Mouse (Mus musculus): ENCODE data around the gene Sucla2. TPM values are rescaled to one million over a fixed set of nuclear protein-coding genes. Genes with fewer than 3 reads are reported as not detected.
"Not testable (repeated sequence)": the region's sequence is repeated elsewhere in the genome, so short reads cannot be mapped to it uniquely, and the experiment has no call there.

The Sucla2 gene
- total and polyA plus RNA-seq, 3 experiments: 51.9 to 98.4 (median 60.3) TPM

- TF ChIP-seq CTCF (conservative IDR thresholded peaks at IDR 0.05 in 1 of 2, IDR thresholded peaks at IDR 0.05 in 1 of 2; ENCODE audit: low read depth in 2 of 2, low read length in 2 of 2) (no peak), HCFC1 (IDR thresholded peaks at IDR 0.05; ENCODE audit: low read depth, low read length) (peak; percentile 69), MAX (IDR thresholded peaks at IDR 0.05; ENCODE audit: low read length) (no peak)
Measured at GRCm38 (mm10) chr14:73552341-73553121, 27.4 kb downstream of the Sucla2 start (continued).

- no peak for DNase-seq (ENCODE audit: extremely low read depth)
- Histone ChIP-seq H3K9me3 (replicated peaks; ENCODE audit: low read length) (no peaks in the 10 kb centered on the region), H3K36me3 (replicated peaks in 1 of 2; ENCODE audit: control insufficient read depth in 1 of 2, insufficient read depth in 1 of 2, low read length in 1 of 2) (peaks cover 4 to 22% of the 10 kb centered on the region in 2 experiments)
Measured at GRCm38 (mm10) chr14:73553122-73553696, 28.1 kb downstream of the Sucla2 start.

GRCm38 (mm10) chr14:73569831-73570230, 44.7 kb downstream of the Sucla2 start:
- H3K27ac ChIP-seq (ENCODE audit: insufficient read depth, low read depth); dilution Hi-C loops (cut with MboI; ENCODE audit: extremely low pct_ligation_motif_present, extremely low pct_unique_long_range_greater_than_20kb, low sequenced_read_pairs); H3K9me3 ChIP-seq (replicated peaks; ENCODE audit: low read length); DNase-seq (ENCODE audit: extremely low read depth); H3K79me2 ChIP-seq (replicated peaks; ENCODE audit: control insufficient read depth, extremely low read depth, insufficient read depth, poor library complexity, severe bottlenecking); H3K9ac ChIP-seq (ENCODE audit: insufficient read depth, low read depth); H3K4me3 ChIP-seq (replicated peaks in 1 of 3; ENCODE audit: low read depth in 2 of 3, low read length in 2 of 3, poor library complexity in 1 of 3); H3K27me3 ChIP-seq (replicated peaks); in situ Hi-C loops (cut with MboI; ENCODE audit: low pct_ligation_motif_present, low pct_unique_long_range_greater_than_20kb, low sequenced_read_pairs); H3K4me1 ChIP-seq (ENCODE audit: control insufficient read depth in 1 of 2, insufficient read depth in 2 of 2); H3K4me2 ChIP-seq (ENCODE audit: insufficient read depth, low read depth, poor library complexity, severe bottlenecking): not testable (repeated sequence)
- peak; percentile 8; the same call in 1 of the 2 replicates for TF ChIP-seq RAD21 (IDR thresholded peaks at IDR 0.05; ENCODE audit: low read depth, low read length)
- H3K36me3 ChIP-seq (replicated peaks in 1 of 2; ENCODE audit: control insufficient read depth in 1 of 2, insufficient read depth in 1 of 2, low read length in 1 of 2): peaks cover 13 to 49% of the 10 kb centered on the region in 2 experiments

More at GRCm38 (mm10) chr14:73553122-73553696, 28.1 kb downstream of the Sucla2 start:
- in situ Hi-C loops (cut with MboI; ENCODE audit: low pct_ligation_motif_present, low pct_unique_long_range_greater_than_20kb, low sequenced_read_pairs) (no loop called here), dilution Hi-C loops (cut with MboI; ENCODE audit: extremely low pct_ligation_motif_present, extremely low pct_unique_long_range_greater_than_20kb, low sequenced_read_pairs) (no loop called here)
- Histone ChIP-seq H3K4me1 (ENCODE audit: control insufficient read depth in 1 of 2, insufficient read depth in 2 of 2) (peaks cover 0 to 26% of the 10 kb centered on the region in 2 experiments; a peak in 2 of 4 replicates), H3K79me2 (replicated peaks; ENCODE audit: control insufficient read depth, extremely low read depth, insufficient read depth, poor library complexity, severe bottlenecking) (no peaks in the 10 kb centered on the region), H3K4me2 (ENCODE audit: insufficient read depth, low read depth, poor library complexity, severe bottlenecking) (peak overlapping the region; percentile 90), H3K27ac (ENCODE audit: insufficient read depth, low read depth) (no peak overlapping the region), H3K9ac (ENCODE audit: insufficient read depth, low read depth) (peak overlapping the region; percentile 88), H3K27me3 (replicated peaks) (no peaks in the 10 kb centered on the region), H3K4me3 (replicated peaks in 1 of 3; ENCODE audit: low read depth in 2 of 3, low read length in 2 of 3, poor library complexity in 1 of 3) (peak overlapping the region; percentile 94 to 100 (median 94))
- TF ChIP-seq JUND (conservative IDR thresholded peaks at IDR 0.05; ENCODE audit: low read depth, low read length): no peak

GRCm38 (mm10) chr14:73571143-73571542, 46.0 kb downstream of the Sucla2 start:
- no peak overlapping the region for H3K9ac ChIP-seq (ENCODE audit: insufficient read depth, low read depth)
- no peaks in the 10 kb centered on the region for H3K79me2 ChIP-seq (replicated peaks; ENCODE audit: control insufficient read depth, extremely low read depth, insufficient read depth, poor library complexity, severe bottlenecking)
- H3K27me3 ChIP-seq (replicated peaks): no peaks in the 10 kb centered on the region
- H3K36me3 ChIP-seq (replicated peaks in 1 of 2; ENCODE audit: control insufficient read depth in 1 of 2, insufficient read depth in 1 of 2, low read length in 1 of 2): peaks cover 13 to 55% of the 10 kb centered on the region in 2 experiments
- no peak overlapping the region for H3K4me2 ChIP-seq (ENCODE audit: insufficient read depth, low read depth, poor library complexity, severe bottlenecking)
- H3K27ac ChIP-seq (ENCODE audit: insufficient read depth, low read depth): no peak overlapping the region
- TF ChIP-seq PAX5 (IDR thresholded peaks at IDR 0.05; ENCODE audit: low read length) (no peak), ELF1 (IDR thresholded peaks at IDR 0.05; ENCODE audit: low read depth, low read length) (no peak), USF2 (conservative IDR thresholded peaks at IDR 0.05; ENCODE audit: low read depth, low read length) (no peak), CHD1 (IDR thresholded peaks at IDR 0.05; ENCODE audit: low read depth, low read length) (no peak), RAD21 (IDR thresholded peaks at IDR 0.05; ENCODE audit: low read depth, low read length) (no peak), ETS1 (conservative IDR thresholded peaks at IDR 0.05; ENCODE audit: low read depth, low read length) (no peak), USF1 (IDR thresholded peaks at IDR 0.05; ENCODE audit: low read depth, low read length) (no peak), TCF12 (IDR thresholded peaks at IDR 0.05; ENCODE audit: low read depth, low read length) (no peak), CHD2 (IDR thresholded peaks at IDR 0.05; ENCODE audit: low read length) (no peak), RCOR1 (conservative IDR thresholded peaks at IDR 0.05; ENCODE audit: low read depth, low read length) (no peak), TBP (conservative IDR thresholded peaks at IDR 0.05; ENCODE audit: low read depth, low read length) (no peak), HCFC1 (IDR thresholded peaks at IDR 0.05; ENCODE audit: low read depth, low read length) (no peak), MAX (IDR thresholded peaks at IDR 0.05; ENCODE audit: low read length) (no peak), KAT2A (IDR thresholded peaks at IDR 0.05; ENCODE audit: insufficient replicate concordance, low read length) (no peak)
- no peak for DNase-seq (ENCODE audit: extremely low read depth)
- no peak overlapping the region for H3K4me3 ChIP-seq (replicated peaks in 1 of 3; ENCODE audit: low read depth in 2 of 3, low read length in 2 of 3, poor library complexity in 1 of 3)
- peaks cover 5% of the 10 kb centered on the region for H3K9me3 ChIP-seq (replicated peaks; ENCODE audit: low read length)
- H3K4me1 ChIP-seq (ENCODE audit: control insufficient read depth in 1 of 2, insufficient read depth in 2 of 2): no peaks in the 10 kb centered on the region
- in situ Hi-C loops (cut with MboI; ENCODE audit: low pct_ligation_motif_present, low pct_unique_long_range_greater_than_20kb, low sequenced_read_pairs): no loop called here
- dilution Hi-C loops (cut with MboI; ENCODE audit: extremely low pct_ligation_motif_present, extremely low pct_unique_long_range_greater_than_20kb, low sequenced_read_pairs): no loop called here
